Mouse (Mus musculus): ENCODE data around the gene Ptprn. TPM values are rescaled to one million over a fixed set of nuclear protein-coding genes. Genes with fewer than 3 reads are reported as not detected.

The Ptprn gene
- polyA plus RNA-seq, 1 experiment: 15.3 TPM

DNA sequence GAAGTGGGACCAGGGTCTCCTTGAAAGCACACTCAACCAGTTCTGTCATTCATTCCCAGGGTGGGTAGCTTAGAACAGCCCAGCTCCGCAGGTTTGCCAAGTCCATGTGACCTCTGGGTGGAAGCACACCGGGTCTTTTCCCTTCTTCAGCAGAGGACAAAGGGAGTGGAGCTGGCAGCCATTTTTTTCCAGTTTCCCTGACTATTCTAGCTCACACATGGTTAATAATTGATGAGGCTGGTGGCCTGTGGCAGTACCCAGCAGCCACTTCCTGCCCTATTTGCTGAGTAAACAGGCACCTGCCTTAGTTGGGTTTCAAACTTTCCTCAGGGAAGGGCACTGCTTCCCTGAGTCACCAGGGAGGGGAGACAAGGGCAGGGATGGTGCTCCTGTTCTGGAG lies 49.9 kb downstream of the Ptprn start:
- peaks cover 56% of the 10 kb centered on the region for H3K36me3 ChIP-seq (ENCODE audit: control insufficient read depth, insufficient read depth)
- H3K27me3 ChIP-seq (ENCODE audit: control insufficient read depth, insufficient read depth, insufficient read length): no peaks in the 10 kb centered on the region
- H3K79me3 ChIP-seq (ENCODE audit: low read depth): peaks cover 54% of the 10 kb centered on the region
- peaks cover 86% of the 10 kb centered on the region for H3K79me2 ChIP-seq (ENCODE audit: control insufficient read depth, insufficient read depth)
- no peak overlapping the region for H3K4me3 ChIP-seq (ENCODE audit: insufficient read depth, poor library complexity, severe bottlenecking)
- no peak overlapping the region for H3ac ChIP-seq (ENCODE audit: control insufficient read depth, insufficient read length, low read depth)
- no peak for TF ChIP-seq CEBPB (IDR thresholded peaks at IDR 0.05; ENCODE audit: low read depth)
- TF ChIP-seq MYOD1 (IDR thresholded peaks at IDR 0.05; ENCODE audit: control insufficient read depth, insufficient read length, low read depth): no peak
- no peak for TF ChIP-seq FOSL1 (IDR thresholded peaks at IDR 0.05; ENCODE audit: insufficient read depth, low read length, poor library complexity, severe bottlenecking)
- no peak for TF ChIP-seq USF1 (IDR thresholded peaks at IDR 0.05; ENCODE audit: low read depth)
- TF ChIP-seq MAX (IDR thresholded peaks at IDR 0.05): no peak
- no peak for TF ChIP-seq CTCF (IDR thresholded peaks at IDR 0.05; ENCODE audit: control insufficient read depth, insufficient read depth, insufficient read length)
- TF ChIP-seq MYOG (IDR thresholded peaks at IDR 0.05; ENCODE audit: control insufficient read depth, extremely low read depth, insufficient read length): no peak

DNA sequence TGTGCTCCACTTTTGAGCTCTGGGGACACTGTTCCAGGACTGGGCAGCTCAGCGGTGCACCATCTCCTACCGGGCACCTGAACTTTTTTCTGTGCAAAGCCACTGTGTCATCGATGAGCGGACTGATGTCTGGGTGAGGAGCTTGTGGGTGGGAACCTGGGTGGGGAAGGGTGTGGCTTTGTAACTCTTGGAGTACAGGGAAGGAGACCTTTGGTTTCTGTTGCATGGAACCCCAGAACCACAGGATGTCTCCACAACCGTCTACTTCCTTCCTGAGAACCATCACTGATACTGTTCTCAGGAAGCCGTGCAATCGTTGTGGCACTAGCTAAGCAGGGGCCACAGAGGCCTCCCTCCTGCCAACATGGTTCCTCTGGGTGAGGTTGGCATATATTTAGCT lies 51.2 kb downstream of the Ptprn start:
- H3K4me3 ChIP-seq (ENCODE audit: insufficient read depth, poor library complexity, severe bottlenecking): no peak overlapping the region
- peaks cover 75% of the 10 kb centered on the region for H3K79me2 ChIP-seq (ENCODE audit: control insufficient read depth, insufficient read depth)
- no peaks in the 10 kb centered on the region for H3K27me3 ChIP-seq (ENCODE audit: control insufficient read depth, insufficient read depth, insufficient read length)

DNA sequence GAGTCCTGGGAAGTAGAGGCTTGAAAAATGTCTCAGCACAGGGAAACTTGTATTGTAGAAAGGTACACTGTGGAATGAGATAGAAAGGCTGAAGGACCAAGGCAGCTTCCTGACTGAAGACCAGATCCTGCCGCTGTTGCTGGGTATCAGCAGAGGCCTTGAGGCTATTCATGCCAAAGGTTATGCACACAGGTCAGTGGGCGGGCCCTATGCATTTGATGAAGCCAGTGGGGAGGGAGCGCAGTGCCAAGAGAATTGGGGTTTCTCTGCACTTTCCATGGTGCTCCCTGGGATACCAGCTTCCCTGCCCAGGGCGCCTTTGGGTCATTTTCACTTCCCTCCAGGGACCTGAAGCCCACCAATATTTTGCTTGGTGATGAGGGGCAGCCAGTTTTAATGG lies 51.8 kb downstream of the Ptprn start:
- TF ChIP-seq MYOD1 (IDR thresholded peaks at IDR 0.05; ENCODE audit: control insufficient read depth, insufficient read length, low read depth) (no peak), USF1 (IDR thresholded peaks at IDR 0.05; ENCODE audit: low read depth) (no peak), FOSL1 (IDR thresholded peaks at IDR 0.05; ENCODE audit: insufficient read depth, low read length, poor library complexity, severe bottlenecking) (no peak), CEBPB (IDR thresholded peaks at IDR 0.05; ENCODE audit: low read depth) (no peak), CTCF (IDR thresholded peaks at IDR 0.05; ENCODE audit: control insufficient read depth, insufficient read depth, insufficient read length) (no peak), MAX (IDR thresholded peaks at IDR 0.05) (no peak), MYOG (IDR thresholded peaks at IDR 0.05; ENCODE audit: control insufficient read depth, extremely low read depth, insufficient read length) (no peak)
- H3K36me3 ChIP-seq (ENCODE audit: control insufficient read depth, insufficient read depth): peaks cover 56% of the 10 kb centered on the region
- no peak overlapping the region for H3ac ChIP-seq (ENCODE audit: control insufficient read depth, insufficient read length, low read depth)
- H3K79me3 ChIP-seq (ENCODE audit: low read depth): peaks cover 40% of the 10 kb centered on the region
- H3K27me3 ChIP-seq (ENCODE audit: control insufficient read depth, insufficient read depth, insufficient read length): no peaks in the 10 kb centered on the region
- no peak overlapping the region for H3K4me3 ChIP-seq (ENCODE audit: insufficient read depth, poor library complexity, severe bottlenecking)
- peaks cover 70% of the 10 kb centered on the region for H3K79me2 ChIP-seq (ENCODE audit: control insufficient read depth, insufficient read depth)

More for the DNA sequence above, 51.2 kb downstream of the Ptprn start:
- Histone ChIP-seq H3ac (ENCODE audit: control insufficient read depth, insufficient read length, low read depth) (no peak overlapping the region), H3K79me3 (ENCODE audit: low read depth) (peaks cover 46% of the 10 kb centered on the region), H3K36me3 (ENCODE audit: control insufficient read depth, insufficient read depth) (peaks cover 56% of the 10 kb centered on the region)
- TF ChIP-seq MAX (IDR thresholded peaks at IDR 0.05) (no peak), USF1 (IDR thresholded peaks at IDR 0.05; ENCODE audit: low read depth) (no peak), FOSL1 (IDR thresholded peaks at IDR 0.05; ENCODE audit: insufficient read depth, low read length, poor library complexity, severe bottlenecking) (no peak), MYOD1 (IDR thresholded peaks at IDR 0.05; ENCODE audit: control insufficient read depth, insufficient read length, low read depth) (no peak), CTCF (IDR thresholded peaks at IDR 0.05; ENCODE audit: control insufficient read depth, insufficient read depth, insufficient read length) (no peak), MYOG (IDR thresholded peaks at IDR 0.05; ENCODE audit: control insufficient read depth, extremely low read depth, insufficient read length) (no peak), CEBPB (IDR thresholded peaks at IDR 0.05; ENCODE audit: low read depth) (no peak)

DNA sequence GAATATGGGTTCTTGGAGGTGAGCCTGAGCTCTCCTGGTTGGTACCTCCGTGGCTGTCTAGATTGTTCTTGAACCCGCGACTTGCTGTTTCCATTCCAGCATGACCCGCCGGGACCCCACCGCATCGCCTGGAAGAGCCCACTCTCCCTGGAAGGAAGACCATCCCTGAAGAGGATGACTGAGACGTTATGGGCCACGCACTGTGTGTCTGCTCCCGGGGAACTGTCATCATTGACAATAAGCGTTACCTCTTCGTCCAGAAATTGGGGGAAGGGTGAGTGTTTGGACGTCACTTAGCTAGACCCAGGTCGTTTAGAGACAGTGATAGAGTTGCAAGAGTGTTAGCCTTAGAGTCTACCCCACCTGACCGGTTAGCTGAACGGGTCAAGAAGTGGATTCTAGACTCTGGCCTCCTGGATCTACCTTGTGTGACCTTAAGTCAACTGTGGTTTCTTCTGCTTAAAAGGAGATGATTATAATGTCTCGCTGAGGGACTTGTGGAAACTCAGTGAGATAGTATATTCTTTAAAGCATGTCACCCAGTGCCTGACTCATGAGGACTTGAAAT lies 53.1 kb downstream of the Ptprn start:
- Histone ChIP-seq H3K79me3 (ENCODE audit: low read depth) (peaks cover 33% of the 10 kb centered on the region), H3K36me3 (ENCODE audit: control insufficient read depth, insufficient read depth) (peaks cover 43% of the 10 kb centered on the region), H3ac (ENCODE audit: control insufficient read depth, insufficient read length, low read depth) (peak overlapping the region; percentile 98), H3K79me2 (ENCODE audit: control insufficient read depth, insufficient read depth) (peaks cover 56% of the 10 kb centered on the region), H3K4me3 (ENCODE audit: insufficient read depth, poor library complexity, severe bottlenecking) (peak overlapping the region; percentile 93), H3K27me3 (ENCODE audit: control insufficient read depth, insufficient read depth, insufficient read length) (no peaks in the 10 kb centered on the region)
- TF ChIP-seq MAX (IDR thresholded peaks at IDR 0.05) (no peak), MYOG (IDR thresholded peaks at IDR 0.05; ENCODE audit: control insufficient read depth, extremely low read depth, insufficient read length) (no peak), CEBPB (IDR thresholded peaks at IDR 0.05; ENCODE audit: low read depth) (no peak), USF1 (IDR thresholded peaks at IDR 0.05; ENCODE audit: low read depth) (no peak), CTCF (IDR thresholded peaks at IDR 0.05; ENCODE audit: control insufficient read depth, insufficient read depth, insufficient read length) (no peak), MYOD1 (IDR thresholded peaks at IDR 0.05; ENCODE audit: control insufficient read depth, insufficient read length, low read depth) (no peak), FOSL1 (IDR thresholded peaks at IDR 0.05; ENCODE audit: insufficient read depth, low read length, poor library complexity, severe bottlenecking) (no peak)

DNA sequence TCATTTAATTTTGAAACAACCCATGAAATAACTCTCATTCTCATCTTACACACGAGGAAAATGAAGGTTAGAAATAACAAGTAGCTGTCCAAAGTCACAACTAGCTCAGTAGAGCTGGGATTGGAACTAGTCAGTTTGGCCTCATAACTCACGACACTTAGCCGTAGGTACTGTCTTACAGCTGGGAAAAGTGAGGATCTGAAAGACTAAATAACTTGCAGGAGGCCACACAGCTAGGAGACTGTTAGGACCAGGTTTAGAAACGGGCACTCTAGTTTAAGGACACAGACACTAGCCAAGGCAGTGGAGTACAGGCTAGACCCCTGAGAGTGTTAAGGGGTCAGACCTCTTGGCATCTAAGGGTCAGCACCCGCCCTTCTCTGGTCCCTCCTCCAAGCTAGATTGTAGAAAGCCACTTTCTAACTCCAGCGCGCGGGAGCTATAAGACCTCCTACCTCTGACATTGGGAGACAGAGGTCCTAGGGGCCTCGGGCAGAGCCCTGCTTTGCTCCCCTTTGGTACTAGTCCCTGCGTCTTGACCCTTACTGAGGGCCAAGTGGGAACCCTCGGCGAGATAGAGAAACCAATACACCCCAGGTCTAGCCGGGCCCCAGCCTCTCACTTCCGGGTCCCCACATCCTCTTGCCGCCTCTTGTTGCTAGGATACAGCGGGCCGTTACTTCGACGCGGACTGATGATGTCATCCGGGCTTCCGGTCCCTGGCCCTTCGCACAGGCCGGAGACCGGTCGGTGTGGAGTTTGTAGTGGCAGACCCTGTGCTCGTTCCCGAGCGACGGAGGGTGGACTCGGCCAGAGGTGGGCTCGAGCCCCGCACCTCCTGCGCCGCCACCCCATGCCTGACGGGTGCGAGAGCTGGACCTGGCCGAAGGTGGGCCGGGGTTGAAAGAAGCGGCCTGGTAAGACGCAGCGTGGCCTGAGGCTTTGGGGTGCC lies 53.9 kb downstream of the Ptprn start, which contains the start of the genes Glb1l and Stk16:
Gene Glb1l, minus strand, starts transcription at position 678 of the 952 bp plus-strand sequence.
Gene Stk16, plus strand, starts transcription at position 703 of the 952 bp plus-strand sequence.
- Histone ChIP-seq H3ac (ENCODE audit: control insufficient read depth, insufficient read length, low read depth) (peak within 1 kb of the TSS; percentile 98), H3K36me3 (ENCODE audit: control insufficient read depth, insufficient read depth) (peaks cover 35% of the 10 kb centered on the region), H3K27me3 (ENCODE audit: control insufficient read depth, insufficient read depth, insufficient read length) (no peaks in the 10 kb centered on the region), H3K4me3 (ENCODE audit: insufficient read depth, poor library complexity, severe bottlenecking) (peak within 1 kb of the TSS; percentile 93), H3K79me2 (ENCODE audit: control insufficient read depth, insufficient read depth) (peaks cover 48% of the 10 kb centered on the region), H3K79me3 (ENCODE audit: low read depth) (peaks cover 30% of the 10 kb centered on the region)
- TF ChIP-seq MYOD1 (IDR thresholded peaks at IDR 0.05; ENCODE audit: control insufficient read depth, insufficient read length, low read depth) (no peak), MYOG (IDR thresholded peaks at IDR 0.05; ENCODE audit: control insufficient read depth, extremely low read depth, insufficient read length) (no peak), CEBPB (IDR thresholded peaks at IDR 0.05; ENCODE audit: low read depth) (no peak), FOSL1 (IDR thresholded peaks at IDR 0.05; ENCODE audit: insufficient read depth, low read length, poor library complexity, severe bottlenecking) (no peak), MAX (IDR thresholded peaks at IDR 0.05) (no peak), USF1 (IDR thresholded peaks at IDR 0.05; ENCODE audit: low read depth) (no peak), CTCF (IDR thresholded peaks at IDR 0.05; ENCODE audit: control insufficient read depth, insufficient read depth, insufficient read length) (no peak)
